Mouse (Mus musculus): ENCODE measurements around the gene Pax7.

- TF ChIP-seq MAFK (IDR thresholded peaks at IDR 0.05; ENCODE audit: insufficient replicate concordance, low read length) (no peak), POLR2A (IDR thresholded peaks at IDR 0.05; ENCODE audit: low read depth, low read length) (no peak), CTCF (conservative IDR thresholded peaks at IDR 0.05 in 1 of 2, IDR thresholded peaks at IDR 0.05 in 1 of 2; ENCODE audit: low read depth in 2 of 2, low read length in 2 of 2) (no peak), USF2 (conservative IDR thresholded peaks at IDR 0.05; ENCODE audit: low read depth, low read length) (no peak), MEF2A (IDR thresholded peaks at IDR 0.05; ENCODE audit: borderline replicate concordance, low read depth, low read length) (no peak), ZC3H11A (IDR thresholded peaks at IDR 0.05; ENCODE audit: low read depth, low read length) (no peak), SMC3 (IDR thresholded peaks at IDR 0.05; ENCODE audit: low read depth, low read length) (no peak), POLR2AphosphoS2 (IDR thresholded peaks at IDR 0.05; ENCODE audit: low read depth, low read length) (no peak), ETS1 (conservative IDR thresholded peaks at IDR 0.05; ENCODE audit: low read depth, low read length) (no peak), CHD2 (IDR thresholded peaks at IDR 0.05; ENCODE audit: low read length) (no peak)
Measured at GRCm38 (mm10) chr4:139879324-139879723, 46.0 kb upstream of the Pax7 start.

Data from CH12.LX (cell line).